Mouse (Mus musculus) hindbrain, embryonic 14.5 days (tissue): Measurements from ENCODE around the gene Fubp3. TPM values are rescaled to one million over a fixed set of nuclear protein-coding genes. Genes with fewer than 3 reads are reported as not detected.

Source experiments
- ATAC-seq: fragments of 200-750 bp; cut with Nextera tagmentation; 2 replicates; pipeline ENCODE4 v1.8.0; 2017; ENCODE audit warnings: moderate number of reproducible peaks, mild to moderate bottlenecking, moderate TSS enrichment, moderate library complexity; ENCODE audit not compliant: low FRiP score
- DNase-seq: peaks from one replicate; pipeline ENCODE4 v3.0.0-alpha.2; 2015; ENCODE audit warnings: low spot score
- H3K27ac ChIP-seq: fragments of 300-500 bp; sonication (generic); 2 replicates; pipeline ENCODE4 v1.5.1; 2014; ENCODE audit warnings: mild to moderate bottlenecking, moderate library complexity
- H3K27me3 ChIP-seq: fragments of 300-500 bp; sonication (generic); 2 replicates; pipeline ENCODE4 v1.6.1; 2014; ENCODE audit warnings: mild to moderate bottlenecking, low read length, mixed read lengths; ENCODE audit not compliant: control insufficient read depth, insufficient read depth
- H3K36me3 ChIP-seq: fragments of 300-500 bp; sonication (generic); replicated peaks from 2 replicates; pipeline ENCODE4 v1.6.1; 2014; ENCODE audit not compliant: control insufficient read depth, insufficient read depth
- H3K4me1 ChIP-seq: fragments of 300-500 bp; sonication (generic); replicated peaks from 2 replicates; pipeline ENCODE4 v1.6.1; 2014; ENCODE audit warnings: antibody characterized with exemption, low read length, mixed read lengths; ENCODE audit not compliant: control insufficient read depth, insufficient read depth
- H3K4me2 ChIP-seq: fragments of 300-500 bp; sonication (generic); replicated peaks from 2 replicates; pipeline ENCODE4 v1.6.1; 2014; ENCODE audit warnings: mild to moderate bottlenecking, moderate library complexity
- H3K4me3 ChIP-seq: fragments of 300-500 bp; sonication (generic); replicated peaks from 2 replicates; pipeline ENCODE4 v1.5.1; 2014; ENCODE audit warnings: mild to moderate bottlenecking, low read length
- H3K9ac ChIP-seq: fragments of 300-500 bp; sonication (generic); 2 replicates; pipeline ENCODE4 v1.6.1; 2014
- H3K9me3 ChIP-seq: fragments of 300-500 bp; sonication (generic); 2 replicates; pipeline ENCODE4 v1.6.1; 2016; ENCODE audit warnings: low read length; ENCODE audit not compliant: control insufficient read depth
- WGBS: fragments of 180-500 bp; shearing (Covaris S2); extraction: QIAGEN DNeasy Blood & Tissue Kit; methylation state at CpG from one replicate; pipeline ENCODE4 v1.1.7; 2014; 5-methylcytosine and 5-hydroxymethylcytosine counted together
- microRNA-seq: library from miRNA; unstranded; fragments of <30 nt; microRNA quantifications from one replicate; pipeline ENCODE4, GENCODE M21; 2016
- polyA plus RNA-seq: library from polyadenylated mRNA; unstranded; fragments of >200 nt; fragmentation: Nextera tagmentation; extraction: Ambion mirVana; gene quantifications from 2 replicates; pipeline ENCODE4 v1.2.1, GENCODE M21; 2014

The Fubp3 gene
- polyA plus RNA-seq, 1 experiment from 2014 or later = 45.2 TPM

DNA sequence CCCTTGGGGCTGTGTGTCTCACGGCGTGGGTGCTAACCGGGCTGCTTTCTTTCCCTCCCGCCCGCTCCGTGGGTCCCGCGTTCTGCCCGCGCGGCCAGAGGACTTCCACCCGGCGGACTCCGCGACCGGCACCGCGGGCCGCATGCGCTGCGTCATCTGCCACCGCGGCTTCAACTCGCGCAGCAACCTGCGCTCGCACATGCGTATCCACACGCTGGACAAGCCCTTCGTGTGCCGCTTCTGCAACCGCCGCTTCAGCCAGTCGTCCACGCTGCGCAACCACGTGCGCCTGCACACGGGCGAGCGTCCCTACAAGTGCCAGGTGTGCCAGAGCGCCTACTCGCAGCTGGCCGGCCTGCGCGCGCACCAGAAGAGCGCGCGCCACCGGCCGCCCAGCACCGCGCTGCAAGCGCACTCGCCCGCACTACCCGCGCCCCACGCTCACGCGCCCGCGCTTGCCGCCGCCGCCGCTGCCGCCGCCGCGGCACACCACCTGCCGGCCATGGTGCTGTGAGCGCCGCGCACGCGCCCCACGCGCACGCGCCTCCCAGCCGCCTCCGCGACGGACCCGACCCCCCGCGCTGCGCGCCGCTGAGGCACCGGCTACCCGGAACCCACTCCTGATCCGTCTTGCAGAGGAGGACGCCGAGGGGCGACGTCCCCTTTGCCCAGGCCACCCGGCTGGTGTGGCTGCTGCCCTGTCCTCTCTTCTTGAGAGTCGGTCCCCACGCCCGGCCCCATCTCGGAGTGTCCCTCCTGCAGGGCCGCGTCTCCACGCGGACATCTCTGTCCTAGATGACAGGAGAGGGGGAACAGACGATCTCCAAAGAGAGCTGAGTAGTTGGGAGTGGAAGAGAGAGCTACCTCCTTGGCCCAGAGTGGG, 81.8 kb downstream of the Fubp3 start:
- DNase-seq = peak; percentile 78
- peak; percentile 86 for ATAC-seq
- peaks cover 94% of the 10 kb centered on the region for H3K27me3 ChIP-seq
- H3K36me3 ChIP-seq = no peaks in the 10 kb centered on the region
- 1% methylated on average over 104 of the region's 109 CpGs for WGBS
- H3K9me3 ChIP-seq = no peaks in the 10 kb centered on the region
- no peak overlapping the region for H3K27ac ChIP-seq
- peak overlapping the region; percentile 90 for H3K4me2 ChIP-seq
- peak overlapping the region; percentile 50 for H3K9ac ChIP-seq
- H3K4me3 ChIP-seq = peak overlapping the region; percentile 49
- H3K4me1 ChIP-seq = peaks cover 8% of the 10 kb centered on the region; the same call in 1 of the 2 replicates

- Histone ChIP-seq H3K27ac (no peak overlapping the region), H3K4me3 (peak overlapping the region; percentile 49), H3K36me3 (no peaks in the 10 kb centered on the region), H3K9me3 (no peaks in the 10 kb centered on the region), H3K4me1 (peaks cover 8% of the 10 kb centered on the region; the same call in 1 of the 2 replicates), H3K9ac (peak overlapping the region; percentile 50; the same call in 1 of the 2 replicates), H3K4me2 (peak overlapping the region; percentile 90), H3K27me3 (peaks cover 93% of the 10 kb centered on the region)
- DNase-seq (peak; percentile 73), ATAC-seq (no peak)
- 4% methylated on average over 22 of the region's 22 CpGs for WGBS
Measured at GRCm38 (mm10) chr2:31654854-31655559, 82.6 kb downstream of the Fubp3 start.

GRCm38 (mm10) chr2:31656374-31656773, 83.9 kb downstream of the Fubp3 start:
- no peak overlapping the region for H3K9ac ChIP-seq
- 87% methylated on average over 7 of the region's 7 CpGs for WGBS

GRCm38 (mm10) chr2:31662939-31663803, 90.7 kb downstream of the Fubp3 start:
- H3K27me3 ChIP-seq = peaks cover 66% of the 10 kb centered on the region
- no peaks in the 10 kb centered on the region for H3K9me3 ChIP-seq
- H3K27ac ChIP-seq = no peak overlapping the region
- ATAC-seq (no peak), DNase-seq (no peak)
- WGBS = 68% methylated on average over 8 of the region's 8 CpGs
- H3K36me3 ChIP-seq = no peaks in the 10 kb centered on the region
- H3K9ac ChIP-seq = no peak overlapping the region
- H3K4me3 ChIP-seq = no peak overlapping the region
- no peak overlapping the region for H3K4me2 ChIP-seq
- H3K4me1 ChIP-seq = no peaks in the 10 kb centered on the region

More at GRCm38 (mm10) chr2:31656374-31656773, 83.9 kb downstream of the Fubp3 start:
- Histone ChIP-seq H3K27me3 (peaks cover 82% of the 10 kb centered on the region), H3K4me1 (peaks cover 8% of the 10 kb centered on the region; the same call in 1 of the 2 replicates), H3K36me3 (no peaks in the 10 kb centered on the region), H3K27ac (no peak overlapping the region), H3K4me3 (no peak overlapping the region), H3K9me3 (no peaks in the 10 kb centered on the region), H3K4me2 (no peak overlapping the region)
- DNase-seq = no peak
- ATAC-seq = no peak

DNA sequence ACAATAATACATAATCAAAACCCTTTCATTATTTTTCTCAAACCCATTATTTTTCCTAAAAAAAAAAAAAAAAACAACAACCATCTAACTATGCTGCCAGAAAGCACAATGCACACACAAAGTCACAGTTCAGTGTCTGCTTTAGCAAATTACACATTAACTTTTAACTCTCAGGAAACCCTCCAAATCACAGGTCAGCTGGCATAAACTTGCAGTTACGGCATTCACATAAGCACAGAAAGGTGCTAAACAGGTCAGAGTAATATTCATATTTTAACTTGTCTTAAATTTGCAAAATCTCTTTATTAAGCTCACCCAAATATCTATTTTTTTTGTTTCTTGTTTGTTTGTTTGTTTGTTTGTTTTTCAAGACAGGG, 91.3 kb downstream of the Fubp3 start:
- DNase-seq (no peak), ATAC-seq (no peak)
- Histone ChIP-seq H3K9me3 (no peaks in the 10 kb centered on the region), H3K9ac (no peak overlapping the region), H3K27ac (no peak overlapping the region), H3K4me1 (no peaks in the 10 kb centered on the region), H3K4me2 (no peak overlapping the region), H3K4me3 (no peak overlapping the region), H3K27me3 (peaks cover 61% of the 10 kb centered on the region), H3K36me3 (no peaks in the 10 kb centered on the region)
- 90% methylated on average over 1 of the region's 1 CpGs for WGBS

Small RNAs within 50 kb of the gene (microRNA-seq; reads per million reads assigned to microRNA genes)
- 1.3 reads per million for gene Mir6998

Other genes with a start within 250 kb of the Fubp3 start
- 6.1 and 8.0 TPM in 2 replicates for gene Ass1, start 102.4 kb upstream of the Fubp3 start, polyA plus RNA-seq
- gene Prdm12, start 67.4 kb downstream of the Fubp3 start, polyA plus RNA-seq = 0.50 and 0.89 TPM in 2 replicates
- gene Exosc2, start 98.1 kb downstream of the Fubp3 start, polyA plus RNA-seq = 29.5 and 33.1 TPM in 2 replicates
- 19.7 and 20.9 TPM in 2 replicates for gene Abl1, start 115.7 kb downstream of the Fubp3 start, polyA plus RNA-seq
- gene Qrfp, start 237.9 kb downstream of the Fubp3 start, polyA plus RNA-seq = not detected in 2 replicates